Mouse (Mus musculus): ENCODE data around the gene Prkab1. TPM values are rescaled to one million over a fixed set of nuclear protein-coding genes. Genes with fewer than 3 reads are reported as not detected.

Gene Prkab1
- total and polyA plus RNA-seq, 2 experiments: 13.6 to 48.5 TPM

DNA sequence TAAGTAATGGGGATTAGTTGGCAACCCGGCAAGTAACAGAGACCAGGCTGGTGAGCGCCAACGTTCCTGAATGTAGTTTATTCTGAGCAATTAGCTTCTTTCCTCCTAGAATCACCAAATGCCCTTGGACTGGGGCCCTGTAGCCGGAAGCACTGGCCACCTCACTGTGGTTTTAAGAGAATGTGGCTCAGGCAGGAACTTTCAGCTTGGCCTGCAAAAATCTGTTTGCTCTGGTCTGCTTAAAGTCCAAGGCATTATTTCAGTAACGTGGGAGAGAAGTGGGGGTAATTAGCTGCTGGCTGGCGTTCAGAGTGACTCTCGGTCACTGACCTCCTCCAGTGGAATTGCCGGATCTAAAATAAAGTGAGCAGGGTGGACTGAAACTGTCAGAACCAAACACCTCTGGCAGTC lies 1.1 kb downstream of the Prkab1 start:
- Histone ChIP-seq H3K36me3 (ENCODE audit: control insufficient read depth, insufficient read depth, low read length) (peaks cover 8% of the 10 kb centered on the region; the same call in 1 of the 2 replicates), H3K27me3 (ENCODE audit: control insufficient read depth, insufficient read depth, low read length) (no peaks in the 10 kb centered on the region), H3K9ac (ENCODE audit: low read depth, low read length) (peak overlapping the region; percentile 85), H3K4me1 (ENCODE audit: control insufficient read depth, insufficient read depth, low read length) (peaks cover 37% of the 10 kb centered on the region), H3K4me3 (ENCODE audit: insufficient read depth, low read depth, low read length) (peak overlapping the region; percentile 82), H3K27ac (replicated peaks; ENCODE audit: insufficient read depth, low read depth, low read length) (peak overlapping the region; percentile 78), H3K79me2 (ENCODE audit: control insufficient read depth, insufficient read depth, low read length) (peaks cover 8% of the 10 kb centered on the region; the same call in 1 of the 2 replicates)
- WGBS: 3% methylated on average over 8 of the region's 8 CpGs
- no peak for TF ChIP-seq POLR2A (IDR thresholded peaks at IDR 0.05; ENCODE audit: extremely low read depth, insufficient read depth, low read length)
- no peak for TF ChIP-seq CTCF (IDR thresholded peaks at IDR 0.05; ENCODE audit: low read depth, low read length)
- DNase-seq (ENCODE audit: extremely low read depth, low read depth, low spot score): peak; percentile 95

DNA sequence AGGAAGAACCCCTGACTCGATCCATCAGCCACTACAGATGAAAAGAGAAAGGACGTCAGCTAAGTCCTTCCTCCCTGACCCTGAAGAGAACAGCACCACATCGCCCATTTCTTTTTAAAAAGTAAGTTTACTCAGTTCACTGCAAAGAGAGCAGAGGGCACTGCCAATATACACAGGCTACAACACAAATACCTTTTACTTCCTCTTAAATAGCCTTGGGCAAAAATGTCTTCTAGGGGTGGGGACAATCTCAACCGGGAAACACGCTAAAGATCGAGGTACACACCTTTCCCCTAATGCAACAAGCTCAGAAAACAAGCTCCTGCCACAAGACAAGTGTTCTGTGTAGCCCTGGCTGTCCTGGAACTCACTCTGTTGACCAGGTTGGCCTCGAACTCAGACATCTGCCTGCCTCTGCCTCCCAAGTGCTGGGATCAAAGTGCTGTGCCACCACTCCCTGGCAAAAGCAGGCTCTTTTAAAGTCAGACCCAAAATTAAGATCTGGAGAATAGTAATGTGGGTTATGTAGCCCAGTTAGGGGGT lies 1.6 kb downstream of the Prkab1 start:
- peak overlapping the region; percentile 58 for H3K9ac ChIP-seq (ENCODE audit: low read depth, low read length)
- peak; percentile 36 for DNase-seq (ENCODE audit: extremely low read depth, low read depth, low spot score)
- peak overlapping the region; percentile 78 for H3K27ac ChIP-seq (replicated peaks; ENCODE audit: insufficient read depth, low read depth, low read length)
- TF ChIP-seq CTCF (IDR thresholded peaks at IDR 0.05; ENCODE audit: low read depth, low read length) (no peak), POLR2A (IDR thresholded peaks at IDR 0.05; ENCODE audit: extremely low read depth, insufficient read depth, low read length) (no peak)
- 18% methylated on average over 7 of the region's 7 CpGs for WGBS
- H3K27me3 ChIP-seq (ENCODE audit: control insufficient read depth, insufficient read depth, low read length): no peaks in the 10 kb centered on the region
- H3K36me3 ChIP-seq (ENCODE audit: control insufficient read depth, insufficient read depth, low read length): peaks cover 10% of the 10 kb centered on the region
- peak overlapping the region; percentile 82; the same call in 1 of the 2 replicates for H3K4me3 ChIP-seq (ENCODE audit: insufficient read depth, low read depth, low read length)
- H3K4me1 ChIP-seq (ENCODE audit: control insufficient read depth, insufficient read depth, low read length): peaks cover 37% of the 10 kb centered on the region
- H3K79me2 ChIP-seq (ENCODE audit: control insufficient read depth, insufficient read depth, low read length): peaks cover 8% of the 10 kb centered on the region; the same call in 1 of the 2 replicates

DNA sequence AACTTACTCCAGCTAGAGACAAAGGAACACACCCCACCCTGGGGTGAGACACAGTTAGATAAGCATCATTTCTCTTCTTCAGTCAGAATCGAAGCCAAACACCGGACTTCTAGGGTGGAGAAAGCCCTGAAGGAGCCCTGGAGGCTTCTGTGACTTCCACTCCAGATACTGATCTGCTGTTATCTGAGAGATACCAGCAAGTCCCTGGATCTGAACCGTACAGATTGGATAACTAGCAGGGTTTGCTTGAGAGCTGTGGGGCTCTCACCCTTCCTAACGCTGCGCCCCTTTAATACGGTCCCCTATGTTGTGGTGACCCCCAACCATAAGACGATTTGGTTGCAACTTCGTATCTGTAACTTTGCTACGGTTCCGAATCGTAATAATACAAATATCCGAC lies 2.2 kb downstream of the Prkab1 start:
- no peak for DNase-seq (ENCODE audit: extremely low read depth, low read depth, low spot score)
- H3K4me1 ChIP-seq (ENCODE audit: control insufficient read depth, insufficient read depth, low read length): peaks cover 37% of the 10 kb centered on the region
- H3K9ac ChIP-seq (ENCODE audit: low read depth, low read length): no peak overlapping the region
- H3K4me3 ChIP-seq (ENCODE audit: insufficient read depth, low read depth, low read length): no peak overlapping the region
- WGBS: 80% methylated on average over 12 of the region's 12 CpGs
- H3K27ac ChIP-seq (replicated peaks; ENCODE audit: insufficient read depth, low read depth, low read length): peak overlapping the region; percentile 78; the same call in 1 of the 2 replicates
- TF ChIP-seq POLR2A (IDR thresholded peaks at IDR 0.05; ENCODE audit: extremely low read depth, insufficient read depth, low read length) (no peak), CTCF (IDR thresholded peaks at IDR 0.05; ENCODE audit: low read depth, low read length) (no peak)
- peaks cover 8% of the 10 kb centered on the region; the same call in 1 of the 2 replicates for H3K79me2 ChIP-seq (ENCODE audit: control insufficient read depth, insufficient read depth, low read length)
- no peaks in the 10 kb centered on the region for H3K27me3 ChIP-seq (ENCODE audit: control insufficient read depth, insufficient read depth, low read length)
- peaks cover 16% of the 10 kb centered on the region for H3K36me3 ChIP-seq (ENCODE audit: control insufficient read depth, insufficient read depth, low read length)

DNA sequence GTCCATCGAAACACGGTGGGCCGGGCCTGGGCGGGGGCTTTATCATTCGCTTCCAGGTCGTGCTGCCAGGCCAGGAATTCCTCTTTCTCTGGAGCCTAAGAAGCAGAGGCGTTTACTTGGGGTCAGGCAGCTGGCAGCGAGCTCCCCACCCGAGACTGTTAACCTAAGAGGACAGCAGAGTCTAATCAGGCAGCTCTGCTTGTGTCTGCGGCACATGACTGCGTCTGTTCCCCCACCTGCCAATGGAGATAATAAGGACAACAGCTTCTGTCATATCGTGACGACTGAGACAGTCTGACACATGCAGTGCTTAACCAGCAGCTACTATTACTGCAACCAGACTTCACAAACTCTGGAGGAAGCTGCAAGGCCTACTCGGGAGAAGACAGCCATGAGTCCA lies 2.8 kb downstream of the Prkab1 start:
- no peak overlapping the region for H3K27ac ChIP-seq (replicated peaks; ENCODE audit: insufficient read depth, low read depth, low read length)
- H3K27me3 ChIP-seq (ENCODE audit: control insufficient read depth, insufficient read depth, low read length): no peaks in the 10 kb centered on the region
- H3K4me3 ChIP-seq (ENCODE audit: insufficient read depth, low read depth, low read length): no peak overlapping the region
- H3K36me3 ChIP-seq (ENCODE audit: control insufficient read depth, insufficient read depth, low read length): peaks cover 22% of the 10 kb centered on the region
- 77% methylated on average over 14 of the region's 14 CpGs for WGBS
- no peak overlapping the region for H3K9ac ChIP-seq (ENCODE audit: low read depth, low read length)
- peaks cover 37% of the 10 kb centered on the region for H3K4me1 ChIP-seq (ENCODE audit: control insufficient read depth, insufficient read depth, low read length)
- DNase-seq (ENCODE audit: extremely low read depth, low read depth, low spot score): no peak
- no peak for TF ChIP-seq POLR2A (IDR thresholded peaks at IDR 0.05; ENCODE audit: extremely low read depth, insufficient read depth, low read length)
- no peak for TF ChIP-seq CTCF (IDR thresholded peaks at IDR 0.05; ENCODE audit: low read depth, low read length)
- H3K79me2 ChIP-seq (ENCODE audit: control insufficient read depth, insufficient read depth, low read length): peaks cover 8% of the 10 kb centered on the region; the same call in 1 of the 2 replicates

DNA sequence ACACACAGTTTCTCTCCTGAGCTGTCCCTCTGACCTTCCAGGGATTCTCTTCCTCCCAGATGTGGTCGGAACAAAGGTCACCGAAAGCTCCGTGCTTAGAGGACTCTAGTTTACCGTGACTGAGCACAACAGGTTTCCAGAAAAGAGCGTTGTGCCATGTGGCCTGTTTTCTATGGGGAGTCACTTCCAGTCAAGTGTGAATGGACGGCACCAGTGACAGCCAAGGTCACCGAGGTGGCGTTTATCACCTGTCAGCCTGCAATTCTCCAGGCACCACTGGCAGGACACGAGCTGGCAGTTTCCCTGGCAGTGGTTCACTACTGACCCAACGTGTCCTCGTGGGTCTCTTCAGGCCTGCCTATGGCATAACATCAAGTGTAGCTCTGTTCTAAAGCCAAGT lies 4.9 kb downstream of the Prkab1 start:
- Histone ChIP-seq H3K36me3 (ENCODE audit: control insufficient read depth, insufficient read depth, low read length) (peaks cover 31% of the 10 kb centered on the region), H3K27me3 (ENCODE audit: control insufficient read depth, insufficient read depth, low read length) (no peaks in the 10 kb centered on the region), H3K4me3 (ENCODE audit: insufficient read depth, low read depth, low read length) (no peak overlapping the region), H3K9ac (ENCODE audit: low read depth, low read length) (no peak overlapping the region), H3K4me1 (ENCODE audit: control insufficient read depth, insufficient read depth, low read length) (peaks cover 37% of the 10 kb centered on the region), H3K27ac (replicated peaks; ENCODE audit: insufficient read depth, low read depth, low read length) (peak overlapping the region; percentile 30), H3K79me2 (ENCODE audit: control insufficient read depth, insufficient read depth, low read length) (peaks cover 8% of the 10 kb centered on the region; the same call in 1 of the 2 replicates)
- no peak for TF ChIP-seq POLR2A (IDR thresholded peaks at IDR 0.05; ENCODE audit: extremely low read depth, insufficient read depth, low read length)
- TF ChIP-seq CTCF (IDR thresholded peaks at IDR 0.05; ENCODE audit: low read depth, low read length): no peak
- peak; percentile 88 for DNase-seq (ENCODE audit: extremely low read depth, low read depth, low spot score)
- WGBS: 12% methylated on average over 11 of the region's 11 CpGs

DNA sequence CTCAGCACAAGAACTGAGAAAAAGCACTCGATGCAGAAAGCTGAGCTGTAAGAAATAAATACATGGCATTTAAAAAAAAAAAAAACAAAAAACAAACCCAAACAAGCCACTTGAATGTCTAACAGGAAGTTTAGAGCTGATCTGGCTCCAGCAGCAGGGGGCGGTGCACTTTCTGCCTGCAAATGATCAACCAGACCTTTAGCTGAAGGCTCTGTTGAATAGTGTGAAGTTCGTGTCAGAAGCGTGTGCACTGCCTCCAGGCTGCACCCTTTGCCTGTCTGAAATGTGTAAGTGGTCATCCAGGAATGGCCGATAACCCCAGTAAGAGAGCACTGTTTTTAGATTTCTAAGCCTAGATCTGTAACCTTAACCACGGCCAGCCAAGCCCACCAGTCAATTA lies 5.5 kb downstream of the Prkab1 start:
- peak overlapping the region; percentile 30 for H3K27ac ChIP-seq (replicated peaks; ENCODE audit: insufficient read depth, low read depth, low read length)
- H3K4me1 ChIP-seq (ENCODE audit: control insufficient read depth, insufficient read depth, low read length): peaks cover 37% of the 10 kb centered on the region
- no peak overlapping the region for H3K9ac ChIP-seq (ENCODE audit: low read depth, low read length)
- H3K4me3 ChIP-seq (ENCODE audit: insufficient read depth, low read depth, low read length): no peak overlapping the region
- H3K36me3 ChIP-seq (ENCODE audit: control insufficient read depth, insufficient read depth, low read length): peaks cover 36% of the 10 kb centered on the region
- H3K79me2 ChIP-seq (ENCODE audit: control insufficient read depth, insufficient read depth, low read length): peaks cover 8% of the 10 kb centered on the region; the same call in 1 of the 2 replicates
- WGBS: 16% methylated on average over 6 of the region's 6 CpGs
- DNase-seq (ENCODE audit: extremely low read depth, low read depth, low spot score): peak; percentile 71
- no peaks in the 10 kb centered on the region for H3K27me3 ChIP-seq (ENCODE audit: control insufficient read depth, insufficient read depth, low read length)
- no peak for TF ChIP-seq POLR2A (IDR thresholded peaks at IDR 0.05; ENCODE audit: extremely low read depth, insufficient read depth, low read length)
- peak; percentile 52 for TF ChIP-seq CTCF (IDR thresholded peaks at IDR 0.05; ENCODE audit: low read depth, low read length)

All from liver, adult 2 months (tissue).